Mouse (Mus musculus) bone marrow macrophage, adult 2 months (primary cell): Measurements from ENCODE around the gene Stx4a.
A peak's percentile ranks its signal among the peaks of the same experiment; 100 is the strongest.

Experiments
- CTCF ChIP-seq: IDR thresholded peaks from 2 replicates; pipeline ENCODE4 v1.5.1; 2012; ENCODE audit warnings: low read depth, mild to moderate bottlenecking, low read length, moderate library complexity
- POLR2A ChIP-seq: IDR thresholded peaks from 2 replicates; pipeline ENCODE4 v1.6.1; 2012; ENCODE audit warnings: mild to moderate bottlenecking, low read depth, low read length, borderline replicate concordance

DNA sequence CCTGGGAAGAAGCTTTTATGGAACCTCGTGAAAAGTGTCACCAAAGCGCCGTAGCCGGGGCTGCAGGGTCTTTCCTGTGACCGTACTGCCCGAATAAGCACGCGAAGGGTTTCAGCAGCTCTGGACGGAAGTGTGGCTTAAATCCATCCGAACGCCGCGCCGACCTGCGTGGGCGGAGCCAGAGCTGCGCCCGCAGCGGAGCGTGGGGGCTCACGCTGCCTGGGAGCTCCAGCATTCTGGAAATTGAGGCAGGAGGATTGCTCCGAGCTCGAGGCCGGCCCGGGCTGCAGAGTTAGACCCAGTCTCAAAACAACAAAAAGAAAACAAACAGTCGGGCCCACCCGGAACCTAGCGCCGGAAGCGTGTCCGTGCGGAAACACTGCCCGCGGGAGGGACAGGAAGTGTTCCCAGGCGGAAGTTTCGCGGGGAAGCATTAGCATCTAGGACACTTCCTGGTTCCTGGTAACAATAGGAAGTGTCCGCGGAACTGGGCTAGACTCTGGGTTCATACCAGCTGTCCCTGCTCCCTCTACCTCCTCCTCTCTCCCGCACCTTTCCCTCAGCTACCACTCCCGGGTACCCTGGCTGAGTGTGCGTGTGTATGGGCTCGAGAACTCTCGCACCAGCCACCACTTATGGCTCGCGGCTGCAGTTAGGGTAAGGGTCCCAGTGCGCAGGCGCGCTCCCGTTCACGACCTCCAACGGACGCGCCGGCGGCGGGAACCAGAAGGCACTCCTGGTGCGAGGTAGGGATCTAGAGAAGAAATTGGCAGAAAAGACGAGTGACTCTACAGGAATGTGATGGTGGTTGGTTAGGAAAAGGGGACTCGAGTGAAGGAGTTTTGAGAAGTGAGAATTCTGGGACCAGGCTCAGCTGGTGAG is 52.6 kb downstream of the Stx4a start, which contains the start of gene Zfp668:
- TF ChIP-seq POLR2A (0 out of 2 replicates have a peak, but pooled peaks have one; percentile 60), CTCF (no peak)
